Mouse (Mus musculus) hindbrain, embryonic 14.5 days (tissue): Measurements from ENCODE around the gene Arid3a. TPM values are rescaled to one million over a fixed set of nuclear protein-coding genes. Genes with fewer than 3 reads are reported as not detected.

ENCODE experiments used
- ATAC-seq: fragments of 200-750 bp; cut with Nextera tagmentation; 2 replicates; pipeline ENCODE4 v1.8.0; 2017; ENCODE audit warnings: moderate number of reproducible peaks, mild to moderate bottlenecking, moderate TSS enrichment, moderate library complexity; ENCODE audit not compliant: low FRiP score
- DNase-seq: peaks from one replicate; pipeline ENCODE4 v3.0.0-alpha.2; 2015; ENCODE audit warnings: low spot score
- H3K27ac ChIP-seq: fragments of 300-500 bp; sonication (generic); 2 replicates; pipeline ENCODE4 v1.5.1; 2014; ENCODE audit warnings: mild to moderate bottlenecking, moderate library complexity
- H3K27me3 ChIP-seq: fragments of 300-500 bp; sonication (generic); 2 replicates; pipeline ENCODE4 v1.6.1; 2014; ENCODE audit warnings: mild to moderate bottlenecking, low read length, mixed read lengths; ENCODE audit not compliant: control insufficient read depth, insufficient read depth
- H3K36me3 ChIP-seq: fragments of 300-500 bp; sonication (generic); replicated peaks from 2 replicates; pipeline ENCODE4 v1.6.1; 2014; ENCODE audit not compliant: control insufficient read depth, insufficient read depth
- H3K4me1 ChIP-seq: fragments of 300-500 bp; sonication (generic); replicated peaks from 2 replicates; pipeline ENCODE4 v1.6.1; 2014; ENCODE audit warnings: antibody characterized with exemption, low read length, mixed read lengths; ENCODE audit not compliant: control insufficient read depth, insufficient read depth
- H3K4me2 ChIP-seq: fragments of 300-500 bp; sonication (generic); replicated peaks from 2 replicates; pipeline ENCODE4 v1.6.1; 2014; ENCODE audit warnings: mild to moderate bottlenecking, moderate library complexity
- H3K4me3 ChIP-seq: fragments of 300-500 bp; sonication (generic); replicated peaks from 2 replicates; pipeline ENCODE4 v1.5.1; 2014; ENCODE audit warnings: mild to moderate bottlenecking, low read length
- H3K9ac ChIP-seq: fragments of 300-500 bp; sonication (generic); 2 replicates; pipeline ENCODE4 v1.6.1; 2014
- H3K9me3 ChIP-seq: fragments of 300-500 bp; sonication (generic); 2 replicates; pipeline ENCODE4 v1.6.1; 2016; ENCODE audit warnings: low read length; ENCODE audit not compliant: control insufficient read depth
- WGBS: fragments of 180-500 bp; shearing (Covaris S2); extraction: QIAGEN DNeasy Blood & Tissue Kit; methylation state at CpG from one replicate; pipeline ENCODE4 v1.1.7; 2014; 5-methylcytosine and 5-hydroxymethylcytosine counted together
- polyA plus RNA-seq: library from polyadenylated mRNA; unstranded; fragments of >200 nt; fragmentation: Nextera tagmentation; extraction: Ambion mirVana; gene quantifications from 2 replicates; pipeline ENCODE4 v1.2.1, GENCODE M21; 2014

Arid3a gene
- polyA plus RNA-seq, 1 experiment from 2014 or later: 3.4 TPM

- DNase-seq (no peak), ATAC-seq (no peak)
- 86% methylated on average over 6 of the region's 6 CpGs for WGBS
- Histone ChIP-seq H3K4me2 (no peak overlapping the region), H3K4me3 (no peak overlapping the region), H3K9me3 (peaks cover 11% of the 10 kb centered on the region; the same call in 1 of the 2 replicates), H3K27ac (no peak overlapping the region), H3K9ac (no peak overlapping the region), H3K4me1 (peaks cover 8% of the 10 kb centered on the region), H3K27me3 (peaks cover 43% of the 10 kb centered on the region), H3K36me3 (no peaks in the 10 kb centered on the region)
These were observed 64.7 kb downstream of the Arid3a start for GRCm38 (mm10) chr10:79991548-79991947.

GRCm38 (mm10) chr10:79994397-79995115 lies 67.7 kb downstream of the Arid3a start:
- 84% methylated on average over 16 of the region's 16 CpGs for WGBS
- Histone ChIP-seq H3K4me1 (peaks cover 10% of the 10 kb centered on the region; the same call in 1 of the 2 replicates), H3K9me3 (peaks cover 11% of the 10 kb centered on the region; the same call in 1 of the 2 replicates), H3K9ac (no peak overlapping the region), H3K27me3 (peaks cover 17% of the 10 kb centered on the region), H3K4me3 (no peak overlapping the region), H3K36me3 (no peaks in the 10 kb centered on the region), H3K4me2 (no peak overlapping the region), H3K27ac (no peak overlapping the region)
- ATAC-seq (no peak), DNase-seq (no peak)

GRCm38 (mm10) chr10:79995636-79996035 lies 68.8 kb downstream of the Arid3a start:
- 90% methylated on average over 1 of the region's 1 CpGs for WGBS
- ATAC-seq (no peak), DNase-seq (no peak)
- Histone ChIP-seq H3K27me3 (peaks cover 11% of the 10 kb centered on the region; the same call in 1 of the 2 replicates), H3K9ac (no peak overlapping the region), H3K27ac (no peak overlapping the region), H3K4me1 (peaks cover 10% of the 10 kb centered on the region; the same call in 1 of the 2 replicates), H3K36me3 (no peaks in the 10 kb centered on the region), H3K9me3 (peaks cover 11% of the 10 kb centered on the region; the same call in 1 of the 2 replicates), H3K4me3 (0 out of 2 replicates have a peak overlapping the region, but pooled peaks have one; percentile 39), H3K4me2 (peak overlapping the region; percentile 60; the same call in 1 of the 2 replicates)

GRCm38 (mm10) chr10:79996272-79997033 lies 69.6 kb downstream of the Arid3a start, which contains the start of gene Abca7:
Abca7 (plus strand) TSS chr10:79996494.
- H3K4me2 ChIP-seq: peak within 1 kb of the TSS; percentile 60
- WGBS: under 1% methylated on average over 34 of the region's 34 CpGs

GRCm38 (mm10) chr10:79997034-79997760 lies 70.4 kb downstream of the Arid3a start:
- under 1% methylated on average over 35 of the region's 35 CpGs for WGBS

More at GRCm38 (mm10) chr10:79996272-79997033, 69.6 kb downstream of the Arid3a start, which contains the start of gene Abca7:
- Histone ChIP-seq H3K27me3 (peaks cover 8% of the 10 kb centered on the region; the same call in 1 of the 2 replicates), H3K4me1 (peaks cover 10% of the 10 kb centered on the region; the same call in 1 of the 2 replicates), H3K9me3 (0 out of 2 replicates have a peak, but pooled peaks cover 4% of the 10 kb centered on the region), H3K27ac (no peak within 1 kb of the TSS; the same call in 1 of the 2 replicates), H3K4me3 (peak within 1 kb of the TSS; percentile 39), H3K36me3 (no peaks in the 10 kb centered on the region), H3K9ac (peak within 1 kb of the TSS; percentile 50)
- DNase-seq (peak; percentile 97), ATAC-seq (peak; percentile 90)

GRCm38 (mm10) chr10:79997819-79998218 lies 71.0 kb downstream of the Arid3a start:
- H3K27me3 ChIP-seq: peaks cover 22% of the 10 kb centered on the region
- 5% methylated on average over 15 of the region's 15 CpGs for WGBS
- H3K27ac ChIP-seq: no peak overlapping the region
- H3K9me3 ChIP-seq: no peaks in the 10 kb centered on the region
- DNase-seq: no peak
- no peak for ATAC-seq
- peak overlapping the region; percentile 39 for H3K4me3 ChIP-seq
- H3K9ac ChIP-seq: peak overlapping the region; percentile 50
- H3K4me1 ChIP-seq: peaks cover 10% of the 10 kb centered on the region; the same call in 1 of the 2 replicates
- H3K36me3 ChIP-seq: no peaks in the 10 kb centered on the region
- peak overlapping the region; percentile 60 for H3K4me2 ChIP-seq

More at GRCm38 (mm10) chr10:79997034-79997760, 70.4 kb downstream of the Arid3a start:
- Histone ChIP-seq H3K9ac (peak overlapping the region; percentile 50), H3K27me3 (peaks cover 16% of the 10 kb centered on the region), H3K4me1 (peaks cover 10% of the 10 kb centered on the region; the same call in 1 of the 2 replicates), H3K27ac (no peak overlapping the region), H3K4me2 (peak overlapping the region; percentile 60), H3K36me3 (no peaks in the 10 kb centered on the region), H3K4me3 (peak overlapping the region; percentile 39), H3K9me3 (no peaks in the 10 kb centered on the region)
- DNase-seq (peak; percentile 86), ATAC-seq (peak; percentile 79)

GRCm38 (mm10) chr10:80001945-80002344 lies 75.1 kb downstream of the Arid3a start:
- DNase-seq (no peak), ATAC-seq (no peak)
- Histone ChIP-seq H3K4me2 (no peak overlapping the region), H3K27ac (no peak overlapping the region), H3K4me3 (no peak overlapping the region), H3K4me1 (peaks cover 10% of the 10 kb centered on the region; the same call in 1 of the 2 replicates), H3K36me3 (no peaks in the 10 kb centered on the region), H3K9ac (no peak overlapping the region), H3K27me3 (peaks cover 31% of the 10 kb centered on the region), H3K9me3 (no peaks in the 10 kb centered on the region)
- 73% methylated on average over 9 of the region's 9 CpGs for WGBS

- Histone ChIP-seq H3K9ac (no peak overlapping the region), H3K4me3 (no peak overlapping the region), H3K4me1 (peaks cover 7% of the 10 kb centered on the region; the same call in 1 of the 2 replicates), H3K27ac (no peak overlapping the region), H3K36me3 (no peaks in the 10 kb centered on the region), H3K27me3 (peaks cover 31% of the 10 kb centered on the region), H3K4me2 (no peak overlapping the region), H3K9me3 (no peaks in the 10 kb centered on the region)
- 25% methylated on average over 21 of the region's 21 CpGs for WGBS
- no peak for ATAC-seq
- no peak for DNase-seq
These were observed 76.0 kb downstream of the Arid3a start for GRCm38 (mm10) chr10:80002829-80003228.
